Mouse (Mus musculus): ENCODE measurements around the gene Ccdc69. TPM values are rescaled to one million over a fixed set of nuclear protein-coding genes. Genes with fewer than 3 reads are reported as not detected.
A peak's percentile ranks its signal among the peaks of the same experiment; 100 is the strongest.
"Not testable (repeated sequence)": the region's sequence is repeated elsewhere in the genome, so short reads cannot be mapped to it uniquely, and the experiment has no call there.

Gene Ccdc69
- total RNA-seq (2014; fragmentation: Nextera tagmentation) (4.8 and 8.8 TPM in 2 replicates), total RNA-seq (2017) (9.6 and 15.9 TPM in 2 replicates)

- peak; percentile 89 for ATAC-seq (replicated peaks; ENCODE audit: low FRiP score, low TSS enrichment, poor library complexity, severe bottlenecking)
Measured at GRCm38 (mm10) chr11:55077331-55078231, at the start of gene Ccdc69. Gene Ccdc69, minus strand, starts transcription at chr11:55078131.

- peak; percentile 71 for ATAC-seq (replicated peaks; ENCODE audit: low FRiP score, low TSS enrichment, poor library complexity, severe bottlenecking)
Measured at GRCm38 (mm10) chr11:55126663-55127062, 48.7 kb upstream of the Ccdc69 start.

DNA sequence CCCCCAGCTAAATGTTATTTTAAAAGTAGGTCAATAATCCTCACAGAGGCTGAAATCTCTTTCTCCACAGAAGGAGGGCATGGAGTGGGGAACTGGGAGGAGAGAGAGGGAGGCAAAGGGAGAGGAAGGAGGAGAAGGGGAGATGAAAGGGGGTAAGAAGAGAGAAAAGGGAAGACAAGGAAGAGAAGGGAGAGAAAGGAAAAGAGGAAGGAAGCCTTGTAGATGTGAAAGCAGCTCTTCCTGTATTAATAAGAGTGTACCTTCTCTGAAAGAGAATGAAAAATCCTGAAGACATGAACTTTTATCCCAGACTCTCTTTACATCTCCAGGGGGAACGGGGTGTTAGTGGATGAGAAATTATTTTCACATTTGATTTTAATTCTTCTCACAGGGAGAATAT lies 43.5 kb upstream of the Ccdc69 start:
- ATAC-seq (replicated peaks; ENCODE audit: low FRiP score, low TSS enrichment, poor library complexity, severe bottlenecking), result no peak

DNA sequence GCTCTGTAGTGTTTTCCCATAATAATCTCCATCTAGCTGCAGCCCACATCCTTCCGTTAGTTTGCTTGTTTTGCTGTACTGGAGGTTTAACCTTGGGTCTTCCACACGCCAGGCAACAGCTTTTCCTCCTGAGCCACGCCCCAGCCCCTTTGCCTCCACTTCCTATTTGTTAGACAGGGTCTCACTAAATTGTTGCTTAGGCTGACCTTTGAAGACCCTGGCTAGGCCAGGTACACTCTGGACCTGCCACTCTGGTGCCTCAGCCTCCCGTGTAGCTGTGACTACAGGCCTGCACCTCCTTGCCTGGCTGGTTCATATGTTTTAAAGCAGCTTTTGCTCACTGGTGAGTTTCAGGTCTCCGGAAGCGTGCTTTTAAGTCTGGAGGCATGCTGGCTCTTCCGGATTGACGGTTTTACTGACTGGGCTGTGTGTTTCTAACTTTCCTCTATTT lies 42.9 kb upstream of the Ccdc69 start:
- no peak for ATAC-seq (replicated peaks; ENCODE audit: low FRiP score, low TSS enrichment, poor library complexity, severe bottlenecking)

DNA sequence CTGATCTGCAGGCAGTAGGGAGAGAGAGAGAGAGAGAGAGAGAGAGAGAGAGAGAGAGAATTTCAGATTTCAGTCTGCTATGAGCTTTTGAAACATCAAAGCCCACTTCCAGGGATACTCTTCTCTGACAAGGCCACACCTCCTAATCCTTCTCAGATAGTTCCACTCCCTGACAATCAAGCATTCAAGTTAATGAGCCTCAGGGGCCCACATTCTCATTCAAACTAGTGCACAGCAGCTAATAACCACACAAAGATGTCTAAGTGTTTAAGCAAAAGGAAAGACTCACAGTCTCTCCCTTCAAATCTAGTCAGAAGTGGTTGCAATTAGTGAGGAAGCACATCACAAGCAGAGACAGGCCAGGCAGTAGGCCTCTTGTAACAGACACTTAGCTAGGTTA lies 42.3 kb upstream of the Ccdc69 start:
- no peak for ATAC-seq (replicated peaks; ENCODE audit: low FRiP score, low TSS enrichment, poor library complexity, severe bottlenecking)

GRCm38 (mm10) chr11:55117031-55117430 lies 39.1 kb upstream of the Ccdc69 start:
- ATAC-seq (replicated peaks; ENCODE audit: low FRiP score, low TSS enrichment, poor library complexity, severe bottlenecking), result peak; percentile 41

DNA sequence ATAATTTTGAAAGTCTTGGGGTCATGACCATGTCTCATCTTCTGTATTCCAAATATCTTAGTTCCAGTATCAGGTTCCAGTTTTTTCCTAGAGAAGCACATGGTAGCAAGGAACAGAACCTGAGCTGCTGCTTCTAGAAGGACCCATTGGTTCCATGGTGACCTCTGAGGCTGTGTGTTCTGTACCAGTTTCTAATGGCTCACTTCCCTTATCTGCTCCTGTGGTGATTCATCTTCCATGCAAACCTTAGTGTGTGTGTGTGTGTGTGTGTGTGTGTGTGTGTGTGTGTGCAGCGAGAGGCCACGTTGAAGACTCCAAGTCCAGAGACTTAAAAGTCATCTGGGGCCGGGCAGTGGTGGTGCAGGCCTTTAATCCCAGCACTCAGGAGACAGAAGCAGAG lies 38.1 kb upstream of the Ccdc69 start:
- ATAC-seq (replicated peaks; ENCODE audit: low FRiP score, low TSS enrichment, poor library complexity, severe bottlenecking), result no peak

DNA sequence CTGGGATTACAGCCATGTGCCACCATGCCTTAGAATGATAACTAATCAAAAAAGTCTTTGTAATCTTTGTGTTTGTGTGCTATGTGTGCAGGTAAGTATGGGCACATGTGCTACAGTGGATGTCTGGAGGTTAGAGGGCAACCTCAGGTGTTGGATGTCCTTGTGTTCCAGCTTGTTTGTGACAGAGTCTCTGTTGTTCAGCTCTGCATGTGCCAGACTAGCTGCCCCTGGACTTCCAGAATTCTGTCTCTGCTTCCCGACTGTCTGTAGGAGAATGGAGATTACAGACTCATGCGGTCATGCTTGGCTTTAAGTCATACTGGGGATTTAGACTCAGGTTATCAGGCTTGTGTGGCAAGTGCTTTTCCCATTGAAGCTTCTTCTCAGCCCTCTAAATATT lies 36.4 kb upstream of the Ccdc69 start:
- no peak for ATAC-seq (replicated peaks; ENCODE audit: low FRiP score, low TSS enrichment, poor library complexity, severe bottlenecking)

- ATAC-seq (replicated peaks; ENCODE audit: low FRiP score, low TSS enrichment, poor library complexity, severe bottlenecking), result not testable (repeated sequence)
Measured at GRCm38 (mm10) chr11:55113861-55114250, 35.9 kb upstream of the Ccdc69 start.

- peak; percentile 51; the same call in 1 of the 2 replicates for ATAC-seq (replicated peaks; ENCODE audit: low FRiP score, low TSS enrichment, poor library complexity, severe bottlenecking)
Measured at GRCm38 (mm10) chr11:55113209-55113860, 35.4 kb upstream of the Ccdc69 start.

DNA sequence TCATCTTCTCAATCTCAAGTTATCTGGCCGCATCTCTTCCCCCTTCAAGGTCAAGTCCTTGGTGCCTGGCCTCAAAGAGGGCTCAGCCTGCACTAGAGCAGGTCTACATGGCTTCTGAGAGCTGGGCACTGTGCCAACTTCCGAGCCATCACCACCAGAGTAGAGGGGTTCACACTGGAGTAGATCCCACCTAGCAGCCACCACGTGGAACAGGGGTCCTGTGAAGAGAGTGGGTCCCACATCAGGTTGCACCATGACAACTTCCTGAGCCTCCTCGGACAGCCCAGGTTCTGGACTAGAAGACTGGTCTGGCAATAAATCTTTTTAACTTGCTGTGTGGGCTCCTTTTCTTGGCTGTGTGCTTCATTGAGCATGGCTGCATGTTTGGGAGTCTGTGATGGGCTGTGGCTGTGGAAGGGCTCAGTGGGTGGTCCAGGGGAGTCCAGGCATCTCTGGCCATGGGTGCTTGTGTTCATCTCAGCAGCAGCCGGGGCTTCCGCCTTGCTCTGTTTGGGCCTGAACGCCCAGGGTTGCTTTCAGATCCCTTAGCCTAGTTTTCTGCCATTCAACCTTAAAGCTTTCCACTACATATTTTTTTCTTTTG lies 32.7 kb upstream of the Ccdc69 start:
- no peak for ATAC-seq (replicated peaks; ENCODE audit: low FRiP score, low TSS enrichment, poor library complexity, severe bottlenecking)

DNA sequence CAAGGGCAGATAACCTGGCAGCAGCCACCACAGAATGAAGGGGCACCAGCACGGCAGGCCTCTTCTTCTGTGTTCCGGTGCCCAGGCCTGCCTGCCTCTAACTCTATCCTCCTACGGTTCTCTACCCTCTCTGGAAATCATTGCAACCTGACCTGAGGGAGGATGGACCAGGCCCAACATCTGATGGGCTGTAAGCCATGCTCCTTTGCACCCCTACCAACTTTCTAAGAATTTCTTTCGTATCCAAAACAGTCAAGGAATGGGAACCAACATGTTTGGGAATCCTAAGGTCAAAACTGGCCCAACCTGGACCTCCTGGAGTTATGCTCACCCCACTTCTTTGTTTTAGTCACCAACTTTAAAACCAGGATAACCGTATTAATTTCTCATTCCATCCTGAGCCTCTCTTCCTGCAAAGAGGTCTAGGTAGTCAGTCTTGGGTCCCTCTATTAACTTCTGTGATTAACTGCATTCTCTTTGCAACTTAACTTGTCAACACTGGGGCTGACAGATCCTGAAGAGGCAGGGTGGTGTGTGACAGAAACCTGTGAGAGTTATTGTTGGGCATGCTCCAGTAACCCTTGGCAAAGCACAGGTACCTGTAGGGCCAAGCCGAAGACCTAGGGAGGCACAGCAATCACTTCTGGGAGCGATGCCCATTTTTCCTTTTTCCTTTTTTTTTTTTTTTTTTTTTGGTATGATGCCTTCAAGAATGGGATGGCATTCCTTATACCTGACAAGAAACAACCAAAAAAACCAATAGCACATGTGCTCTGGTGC lies 31.8 kb upstream of the Ccdc69 start:
- no peak for ATAC-seq (replicated peaks; ENCODE audit: low FRiP score, low TSS enrichment, poor library complexity, severe bottlenecking)

DNA sequence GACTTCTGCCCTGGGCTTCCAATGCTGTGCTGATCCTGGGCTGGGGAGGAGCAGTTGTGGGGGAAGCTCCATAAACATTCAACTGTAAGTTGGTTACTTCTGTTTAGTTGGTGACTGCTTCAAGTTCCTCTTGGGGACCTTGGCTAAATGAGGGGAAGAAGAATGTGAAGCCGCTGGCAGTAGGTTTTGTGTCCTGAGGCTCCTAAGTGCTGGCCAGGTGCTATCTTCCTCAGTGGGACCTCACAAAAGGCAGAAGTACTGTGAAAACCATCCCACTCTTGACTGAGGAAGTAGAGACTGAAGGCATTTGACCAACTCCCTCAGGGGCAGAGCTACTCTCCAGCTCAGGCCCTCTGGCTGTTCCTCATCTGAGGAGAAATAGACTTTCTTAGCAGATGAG lies 28.7 kb upstream of the Ccdc69 start:
- ATAC-seq (replicated peaks; ENCODE audit: low FRiP score, low TSS enrichment, poor library complexity, severe bottlenecking), result no peak; the same call in 1 of the 2 replicates

- no peak for ATAC-seq (replicated peaks; ENCODE audit: low FRiP score, low TSS enrichment, poor library complexity, severe bottlenecking)
Measured at GRCm38 (mm10) chr11:55105389-55105788, 27.5 kb upstream of the Ccdc69 start.

- ATAC-seq (replicated peaks; ENCODE audit: low FRiP score, low TSS enrichment, poor library complexity, severe bottlenecking), result no peak
Measured at GRCm38 (mm10) chr11:55103229-55103628, 25.3 kb upstream of the Ccdc69 start.

DNA sequence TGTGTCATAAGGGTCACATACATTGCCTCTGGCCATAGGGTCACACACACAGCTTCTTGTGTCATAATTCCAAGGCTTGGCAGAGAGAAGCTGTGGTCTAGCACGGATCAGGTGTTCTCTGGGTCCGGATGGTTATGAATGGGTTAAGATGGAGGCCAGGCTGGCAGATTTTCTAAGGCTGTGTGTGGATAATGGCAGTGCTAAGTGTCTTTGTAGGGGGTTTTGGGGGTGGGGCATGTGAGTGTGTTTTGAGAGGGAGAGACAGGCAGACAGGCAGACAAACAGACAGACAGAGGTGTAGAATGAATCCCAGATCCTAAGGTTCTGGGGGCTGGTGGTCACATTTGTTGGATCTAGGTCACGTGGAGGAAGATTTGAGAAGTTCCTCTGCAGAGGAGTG lies 24.1 kb upstream of the Ccdc69 start:
- ATAC-seq (replicated peaks; ENCODE audit: low FRiP score, low TSS enrichment, poor library complexity, severe bottlenecking), result no peak

DNA sequence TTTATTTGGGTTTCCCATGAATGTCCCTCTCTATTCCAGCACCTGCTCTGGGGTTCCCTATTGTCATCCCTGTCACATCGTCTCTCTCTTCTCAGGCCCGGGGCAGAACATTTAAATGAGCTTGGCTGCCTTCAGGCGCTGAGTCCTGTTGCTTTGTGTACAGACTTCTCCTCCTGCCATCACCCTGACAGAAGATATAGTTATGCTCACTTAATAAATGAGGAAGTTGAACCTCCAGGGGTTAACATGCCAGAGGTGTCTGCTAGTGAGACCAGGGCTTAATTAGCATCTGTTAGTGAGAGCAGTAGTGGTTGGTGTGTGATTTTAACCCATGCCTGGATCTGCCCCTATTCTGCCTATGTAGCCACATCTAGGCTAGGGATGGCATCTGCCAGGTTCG lies 21.9 kb upstream of the Ccdc69 start:
- no peak for ATAC-seq (replicated peaks; ENCODE audit: low FRiP score, low TSS enrichment, poor library complexity, severe bottlenecking)

DNA sequence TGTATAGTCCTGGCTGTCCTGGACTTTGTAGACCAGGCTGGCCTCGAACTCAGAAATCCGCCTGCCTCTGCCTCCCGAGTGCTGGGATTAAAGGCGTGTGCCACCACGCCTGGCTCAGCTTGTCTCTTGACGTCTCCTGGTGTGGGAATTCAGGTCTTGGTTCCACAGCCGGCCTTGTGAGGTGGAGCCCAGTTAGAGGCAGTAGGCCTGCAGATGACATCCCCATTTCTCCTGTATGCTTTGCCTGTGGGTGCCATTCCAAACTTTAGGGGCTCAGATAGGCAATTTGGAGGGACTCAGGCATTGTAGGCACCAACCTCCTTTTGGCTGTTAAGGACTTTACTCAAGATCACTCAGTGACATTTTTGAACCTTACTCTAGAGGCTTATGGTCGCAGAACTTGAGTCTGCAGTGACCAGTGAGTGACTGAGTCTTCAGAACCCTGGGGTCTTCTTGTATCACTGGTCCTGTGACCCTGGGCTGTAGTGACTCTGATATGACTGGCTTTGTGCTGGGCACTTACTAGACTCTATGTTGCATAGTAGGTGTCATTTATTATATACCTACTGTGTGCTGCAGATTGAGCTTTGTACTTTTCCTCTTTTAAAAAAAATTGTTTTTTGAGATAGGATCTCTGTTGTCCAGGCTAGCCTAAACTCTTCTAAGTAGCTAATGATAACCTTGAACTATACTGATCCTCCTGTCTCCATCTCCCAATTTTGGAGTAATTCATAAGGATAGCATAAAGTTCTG lies 21.3 kb upstream of the Ccdc69 start:
- no peak for ATAC-seq (replicated peaks; ENCODE audit: low FRiP score, low TSS enrichment, poor library complexity, severe bottlenecking)

All from megakaryocyte-erythroid progenitor cell, adult 5-6 weeks (primary cell).